Mouse (Mus musculus) brain, embryonic 14.5 days (tissue): ENCODE measurements around the gene Cdc42bpg. TPM values are rescaled to one million over a fixed set of nuclear protein-coding genes. Genes with fewer than 3 reads are reported as not detected.
"Not testable (repeated sequence)": the region's sequence is repeated elsewhere in the genome, so short reads cannot be mapped to it uniquely, and the experiment has no call there.

ENCODE experiments used
- DNase-seq: peaks from one replicate; pipeline ENCODE4 v3.0.0-alpha.2; 2011; ENCODE audit warnings: low read depth
- CTCF ChIP-seq: fragments of 200-500 bp; IDR thresholded peaks from 2 replicates; pipeline ENCODE4 v1.5.1; 2012; ENCODE audit warnings: inconsistent platforms, mild to moderate bottlenecking, moderate library complexity, borderline replicate concordance; ENCODE audit not compliant: insufficient read depth, insufficient read length; ENCODE audit errors: extremely low read depth
- POLR2A ChIP-seq: fragments of 200-500 bp; IDR thresholded peaks from 2 replicates; pipeline ENCODE4 v1.6.1; 2012; ENCODE audit warnings: mild to moderate bottlenecking, inconsistent platforms, borderline replicate concordance; ENCODE audit not compliant: poor library complexity, insufficient read depth, insufficient read length, severe bottlenecking; ENCODE audit errors: extremely low read depth
- polyA plus RNA-seq: library from polyadenylated mRNA; depleted of rRNA; stranded (reverse); fragments of >200 nt; gene quantifications from 2 replicates; pipeline ENCODE4 v1.2.3, GENCODE M21; 2012

Cdc42bpg gene
- polyA plus RNA-seq, 1 experiment: 6.5 TPM

- no peak for DNase-seq
- no peak for TF ChIP-seq CTCF
- TF ChIP-seq POLR2A: no peak
These were observed 27.7 kb upstream of the Cdc42bpg start for GRCm38 (mm10) chr19:6278439-6279073.

GRCm38 (mm10) chr19:6279481-6280144 is 26.6 kb upstream of the Cdc42bpg start:
- TF ChIP-seq CTCF (no peak), POLR2A (no peak)
- DNase-seq: no peak

GRCm38 (mm10) chr19:6280554-6280953 is 25.7 kb upstream of the Cdc42bpg start:
- DNase-seq: no peak
- TF ChIP-seq CTCF: no peak

- DNase-seq: no peak
- TF ChIP-seq POLR2A (no peak), CTCF (no peak)
These were observed 24.9 kb upstream of the Cdc42bpg start for GRCm38 (mm10) chr19:6281122-6282020.

- TF ChIP-seq CTCF: no peak
- TF ChIP-seq POLR2A: no peak
- DNase-seq: no peak
These were observed 23.3 kb upstream of the Cdc42bpg start for GRCm38 (mm10) chr19:6283001-6283400.

GRCm38 (mm10) chr19:6284502-6284901 is 21.8 kb upstream of the Cdc42bpg start:
- no peak for DNase-seq
- TF ChIP-seq POLR2A (no peak), CTCF (no peak)

GRCm38 (mm10) chr19:6285226-6285625 is 21.0 kb upstream of the Cdc42bpg start:
- no peak for TF ChIP-seq CTCF
- no peak for TF ChIP-seq POLR2A
- no peak for DNase-seq

GRCm38 (mm10) chr19:6285632-6286433 is 20.4 kb upstream of the Cdc42bpg start:
- no peak for DNase-seq

GRCm38 (mm10) chr19:6286434-6287401 is 19.5 kb upstream of the Cdc42bpg start:
- DNase-seq: no peak
- TF ChIP-seq POLR2A (no peak), CTCF (no peak)

More at GRCm38 (mm10) chr19:6285632-6286433, 20.4 kb upstream of the Cdc42bpg start:
- TF ChIP-seq POLR2A (no peak), CTCF (no peak)

GRCm38 (mm10) chr19:6288236-6288894 is 17.9 kb upstream of the Cdc42bpg start:
- DNase-seq: no peak
- no peak for TF ChIP-seq CTCF
- no peak for TF ChIP-seq POLR2A

- TF ChIP-seq CTCF: no peak
- no peak for TF ChIP-seq POLR2A
These were observed 16.5 kb upstream of the Cdc42bpg start for GRCm38 (mm10) chr19:6289696-6290238.

GRCm38 (mm10) chr19:6290720-6291116 is 15.5 kb upstream of the Cdc42bpg start:
- not testable (repeated sequence) for DNase-seq

More at GRCm38 (mm10) chr19:6289696-6290238, 16.5 kb upstream of the Cdc42bpg start:
- no peak for DNase-seq
